Mouse (Mus musculus) right cerebral cortex, postnatal 36 days (tissue): ENCODE results near the gene Fbxo7.
A peak's percentile ranks its signal among the peaks of the same experiment; 100 is the strongest.

ENCODE experiments used
- DNase-seq, 2 experiments: peaks; one replicate each; pipeline ENCODE4 v3.0.0; 2022; ENCODE audit warnings: low spot score in 2 of 2, mixed read lengths in 1 of 2

The Fbxo7 gene

GRCm38 (mm10) chr10:86043651-86044050 is 21.9 kb downstream of the Fbxo7 start:
- no peak for DNase-seq

DNA sequence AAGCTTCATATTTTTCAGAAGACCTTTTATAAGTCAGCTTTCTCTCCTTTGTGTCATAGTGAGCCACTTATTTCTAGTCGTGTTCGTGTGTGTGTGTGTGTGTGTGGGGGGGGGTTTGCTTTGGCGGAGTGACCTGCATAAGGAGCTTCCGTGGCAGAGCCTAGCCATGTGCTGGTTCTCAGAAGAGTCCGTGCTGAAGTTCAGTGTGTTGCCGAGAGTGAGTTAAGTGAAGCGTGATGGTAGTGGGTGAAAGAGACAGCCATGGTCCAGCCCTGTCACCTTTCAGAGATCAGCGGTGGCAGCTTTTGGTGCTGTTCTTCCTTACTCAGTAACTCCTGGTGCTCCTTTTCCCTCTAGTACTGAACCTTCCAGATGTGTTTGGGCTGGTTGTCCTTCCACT is 22.3 kb downstream of the Fbxo7 start:
- no peak for DNase-seq

DNA sequence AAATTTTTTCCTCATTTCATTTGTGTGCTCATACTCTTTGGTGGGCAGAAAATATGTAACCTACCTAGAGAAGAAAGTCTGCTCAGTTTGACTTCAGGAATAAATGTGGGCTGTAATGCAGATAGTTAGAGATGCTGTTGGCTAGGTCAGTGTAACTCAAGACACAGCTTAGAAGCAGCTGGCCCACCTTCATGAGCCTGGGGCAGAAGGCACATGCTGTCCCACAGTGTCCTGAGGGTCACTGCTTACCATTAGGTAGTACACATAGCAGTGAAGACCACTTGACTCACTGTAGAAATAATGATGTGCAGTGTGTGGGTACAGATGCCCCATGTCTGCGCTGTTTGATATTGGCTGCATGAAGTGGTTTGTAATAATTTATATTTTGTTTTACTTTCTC is 24.6 kb downstream of the Fbxo7 start:
- DNase-seq = no peak

- DNase-seq = no peak
Measured at GRCm38 (mm10) chr10:86047786-86048185, 26.0 kb downstream of the Fbxo7 start.

- DNase-seq = no peak
Measured at GRCm38 (mm10) chr10:86050522-86050921, 28.8 kb downstream of the Fbxo7 start.

GRCm38 (mm10) chr10:86052818-86053522 is 31.2 kb downstream of the Fbxo7 start:
- DNase-seq = no peak

DNA sequence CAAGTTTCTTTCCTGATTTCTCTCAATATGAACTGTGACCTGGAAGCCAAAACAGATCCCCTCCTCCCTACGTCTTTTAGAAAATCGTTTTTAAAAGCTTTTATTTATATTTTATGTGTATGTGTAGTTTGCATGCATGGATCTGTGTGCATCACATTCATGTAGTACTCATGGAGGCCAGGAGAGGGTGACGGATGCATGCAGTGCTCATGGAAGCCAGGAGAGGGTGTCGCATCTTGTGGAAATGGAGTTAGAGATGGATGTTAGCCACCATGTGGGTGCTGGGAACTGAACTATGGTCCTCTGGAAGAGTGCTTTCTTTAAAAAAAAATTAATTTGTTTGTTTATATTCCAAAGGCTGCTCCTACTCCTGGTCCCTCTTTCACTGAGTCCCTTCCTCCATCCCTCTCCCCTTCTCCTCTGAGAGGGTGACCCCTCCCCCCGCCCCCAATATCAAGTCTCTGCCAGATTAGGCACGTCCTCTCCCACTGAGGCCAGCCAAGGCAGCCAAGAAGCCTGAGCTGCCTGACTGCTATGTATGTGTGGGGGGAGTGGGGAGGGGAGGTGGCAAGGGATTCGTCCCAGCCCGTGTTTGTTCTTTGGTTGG is 34.6 kb downstream of the Fbxo7 start:
- no peak for DNase-seq

DNA sequence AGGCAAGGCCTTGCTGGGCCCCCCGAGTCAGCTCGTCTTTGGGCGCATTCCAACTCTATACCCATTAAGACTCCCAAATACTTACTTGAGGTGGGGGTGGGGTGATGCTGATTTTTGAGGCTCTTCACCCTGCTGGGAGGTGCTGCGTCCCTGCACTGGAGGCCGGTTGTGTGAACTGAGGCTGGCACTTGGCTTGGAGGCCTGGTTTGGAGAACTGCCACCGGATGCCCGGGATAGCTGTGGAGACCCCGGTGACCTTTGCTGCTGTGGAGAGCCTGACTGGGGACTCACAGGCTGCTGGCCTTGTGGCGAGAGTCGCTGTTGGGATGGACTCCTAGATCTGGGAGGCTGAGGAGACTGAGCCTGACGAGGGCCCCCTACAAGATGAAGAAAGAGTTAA is 35.5 kb downstream of the Fbxo7 start:
- DNase-seq = no peak

GRCm38 (mm10) chr10:86057712-86058111 is 35.9 kb downstream of the Fbxo7 start:
- no peak for DNase-seq

- DNase-seq = no peak
Measured at GRCm38 (mm10) chr10:86060267-86060666, 38.5 kb downstream of the Fbxo7 start.

DNA sequence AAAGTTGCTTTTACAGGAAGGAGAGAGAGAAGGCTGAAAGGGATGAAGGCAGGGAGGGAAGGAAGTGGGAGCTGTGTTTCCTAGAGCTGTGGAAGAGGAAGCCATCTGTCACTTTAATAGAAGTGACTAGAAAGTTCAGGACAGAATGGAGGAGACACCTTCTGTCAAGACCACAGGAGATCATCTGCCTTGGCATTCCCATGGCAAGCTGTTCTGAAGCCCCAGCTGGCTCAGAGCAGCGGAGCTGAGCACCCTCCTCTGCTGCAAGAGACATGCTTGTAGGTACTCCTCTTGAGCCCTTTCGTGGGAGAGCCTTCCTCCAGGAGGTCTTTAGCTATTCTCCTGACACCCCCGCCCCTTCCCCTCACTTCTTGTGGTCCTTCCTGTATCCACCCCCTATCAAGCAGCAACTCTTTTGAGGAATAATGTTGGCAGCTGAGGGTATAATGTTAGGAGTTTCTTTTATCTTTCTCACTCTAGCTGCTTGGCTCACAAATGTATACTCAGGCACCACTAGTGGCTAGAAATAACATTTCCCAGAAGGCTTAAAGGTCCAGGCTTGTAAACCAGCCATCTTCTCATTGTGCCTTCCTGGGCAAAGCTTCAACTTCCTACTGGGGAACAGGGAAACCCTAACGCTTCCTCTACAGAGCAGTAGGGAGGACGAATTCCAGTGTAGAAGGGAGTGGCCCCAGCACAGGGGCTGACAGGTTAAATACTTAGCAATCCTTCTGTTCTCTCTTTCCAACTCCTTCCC is 40.7 kb downstream of the Fbxo7 start:
- no peak for DNase-seq

- no peak for DNase-seq
Measured at GRCm38 (mm10) chr10:86063018-86063384, 41.2 kb downstream of the Fbxo7 start.

GRCm38 (mm10) chr10:86064937-86065336 is 43.2 kb downstream of the Fbxo7 start:
- peak; percentile 32 to 52 for DNase-seq

- DNase-seq = no peak
Measured at GRCm38 (mm10) chr10:86065661-86066060, 43.9 kb downstream of the Fbxo7 start.

GRCm38 (mm10) chr10:86066651-86067050 is 44.9 kb downstream of the Fbxo7 start:
- no peak for DNase-seq

DNA sequence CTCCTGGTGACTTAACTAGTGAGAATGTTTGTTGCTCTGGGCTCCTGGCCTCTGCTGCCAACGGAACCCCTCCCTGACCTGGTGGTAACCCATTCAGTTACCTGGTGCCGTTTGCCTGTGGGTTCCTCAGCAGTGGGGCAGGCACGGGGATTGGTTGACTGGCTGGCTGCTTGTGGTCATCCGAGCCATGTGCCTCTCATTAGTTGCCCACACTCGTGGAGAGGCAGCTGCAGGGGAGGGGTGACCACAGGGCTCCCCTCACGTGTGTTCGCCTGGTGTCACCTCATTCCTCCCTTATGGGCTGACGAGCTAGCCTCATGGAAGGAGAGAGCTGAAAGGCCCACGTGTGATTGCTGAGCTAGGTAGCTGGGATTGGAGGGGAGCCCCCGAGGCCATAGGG is 46.1 kb downstream of the Fbxo7 start:
- no peak for DNase-seq

GRCm38 (mm10) chr10:86069341-86069740 is 47.6 kb downstream of the Fbxo7 start:
- DNase-seq = no peak

DNA sequence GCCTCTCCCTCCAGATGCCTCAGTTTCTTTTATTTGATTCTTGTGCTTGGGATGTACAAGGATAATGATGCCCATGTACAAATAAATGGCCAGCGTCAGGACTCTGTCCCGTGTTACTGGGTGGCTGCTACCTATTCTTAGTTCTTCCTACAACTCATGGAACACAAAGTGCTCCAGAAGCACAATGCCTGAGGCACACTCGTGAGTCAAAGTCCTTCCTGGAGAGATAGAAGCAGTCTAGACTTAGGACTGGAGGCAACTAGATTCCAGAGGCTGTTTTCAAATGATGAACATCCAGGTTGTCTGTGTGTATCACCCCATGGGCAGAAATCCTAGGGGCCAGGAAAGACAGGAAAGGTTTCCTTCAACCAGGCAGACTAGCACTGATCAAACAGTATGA is 49.0 kb downstream of the Fbxo7 start:
- no peak for DNase-seq

- no peak for DNase-seq
Measured at GRCm38 (mm10) chr10:86074134-86074533, 52.4 kb downstream of the Fbxo7 start.

GRCm38 (mm10) chr10:86074971-86075711 is 53.4 kb downstream of the Fbxo7 start:
- DNase-seq = no peak

DNA sequence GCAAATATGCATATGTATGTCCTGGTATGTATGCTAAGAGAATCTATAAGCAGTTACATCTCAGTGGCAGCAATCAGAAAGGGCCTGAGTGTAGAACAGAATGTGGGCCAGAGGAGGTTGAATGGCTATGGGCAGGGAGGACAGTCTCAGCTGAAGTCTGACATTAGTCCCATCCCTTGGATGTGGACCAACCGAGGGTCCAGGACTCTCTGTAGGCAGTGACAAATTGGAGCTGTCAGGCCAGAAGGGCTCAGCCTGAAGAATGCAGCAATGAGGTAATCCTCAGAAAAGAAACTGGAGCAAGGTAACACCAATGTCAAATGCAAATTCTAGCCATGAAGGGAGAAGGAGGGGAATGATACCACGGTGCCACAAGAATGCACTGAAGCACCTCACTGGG is 55.5 kb downstream of the Fbxo7 start:
- DNase-seq = no peak

DNA sequence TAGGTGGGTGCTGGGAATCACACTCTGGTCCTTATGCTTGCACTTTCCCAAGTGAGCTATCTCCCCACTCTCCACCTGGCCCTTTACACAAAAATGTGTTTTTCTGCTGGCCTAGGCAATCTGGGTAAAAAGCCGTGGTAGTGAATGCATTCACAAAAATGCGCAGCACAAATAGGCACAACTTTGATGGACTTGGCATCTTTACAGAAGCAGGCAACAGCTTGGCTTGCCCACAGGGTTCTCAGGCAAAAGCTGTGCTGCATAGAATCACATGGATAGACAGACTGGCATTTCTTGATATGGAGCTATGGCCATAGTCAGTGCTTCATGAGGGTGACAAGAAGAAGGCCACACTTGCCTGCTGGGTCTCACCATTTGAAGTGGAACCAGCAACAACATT is 57.0 kb downstream of the Fbxo7 start:
- no peak for DNase-seq
